Mouse (Mus musculus) midbrain, embryonic 11.5 days (tissue): ENCODE results near the gene Tmcc1. TPM values are rescaled to one million over a fixed set of nuclear protein-coding genes. Genes with fewer than 3 reads are reported as not detected.
"Not testable (repeated sequence)": the region's sequence is repeated elsewhere in the genome, so short reads cannot be mapped to it uniquely, and the experiment has no call there.

Source experiments
- ATAC-seq: fragments of 200-750 bp; cut with Nextera tagmentation; 2 replicates; pipeline ENCODE4 v1.8.0; 2017; ENCODE audit warnings: moderate TSS enrichment, moderate library complexity; ENCODE audit not compliant: low FRiP score
- DNase-seq: peaks from one replicate; pipeline ENCODE4 v3.0.0; 2015; ENCODE audit warnings: low spot score; ENCODE audit errors: missing footprints
- H3K27ac ChIP-seq: fragments of 300-500 bp; sonication (generic); 2 replicates; pipeline ENCODE4 v1.5.1; 2014; ENCODE audit warnings: low read depth, low read length
- H3K27me3 ChIP-seq: fragments of 300-500 bp; sonication (generic); 2 replicates; pipeline ENCODE4 v1.6.1; 2014; ENCODE audit warnings: mild to moderate bottlenecking, low read length, moderate library complexity, mixed read lengths; ENCODE audit not compliant: control insufficient read depth, insufficient read depth
- H3K36me3 ChIP-seq: fragments of 300-500 bp; sonication (generic); 2 replicates; pipeline ENCODE4 v1.6.1; 2014; ENCODE audit warnings: mild to moderate bottlenecking, low read length, moderate library complexity, mixed read lengths; ENCODE audit not compliant: control insufficient read depth, insufficient read depth
- H3K4me1 ChIP-seq: fragments of 300-500 bp; sonication (generic); 2 replicates; pipeline ENCODE4 v1.6.1; 2014; ENCODE audit warnings: low read length; ENCODE audit not compliant: control insufficient read depth, insufficient read depth
- H3K4me2 ChIP-seq: fragments of 300-500 bp; sonication (generic); 2 replicates; pipeline ENCODE4 v1.6.1; 2014; ENCODE audit warnings: mild to moderate bottlenecking, moderate library complexity
- H3K4me3 ChIP-seq: fragments of 300-500 bp; sonication (generic); 2 replicates; pipeline ENCODE4 v1.5.1; 2014; ENCODE audit warnings: low read depth, low read length
- H3K9ac ChIP-seq: fragments of 300-500 bp; sonication (generic); 2 replicates; pipeline ENCODE4 v1.6.1; 2014; ENCODE audit warnings: low read length
- H3K9me3 ChIP-seq: fragments of 300-500 bp; sonication (generic); 2 replicates; pipeline ENCODE4 v1.6.1; 2016; ENCODE audit warnings: low read length; ENCODE audit not compliant: control insufficient read depth
- WGBS: fragments of 180-500 bp; shearing (Covaris S2); extraction: QIAGEN DNeasy Blood & Tissue Kit; methylation state at CpG from one replicate; pipeline ENCODE4 v1.1.7; 2014; 5-methylcytosine and 5-hydroxymethylcytosine counted together
- polyA plus RNA-seq: library from polyadenylated mRNA; unstranded; fragments of >200 nt; fragmentation: Nextera tagmentation; extraction: Ambion mirVana; gene quantifications from 2 replicates; pipeline ENCODE4 v1.2.1, GENCODE M21; 2014

The Tmcc1 gene
- polyA plus RNA-seq, 1 experiment from 2014 or later = 18.9 TPM

- DNase-seq = no peak
- WGBS = 79% methylated on average over 8 of the region's 8 CpGs
- ATAC-seq = no peak
Observed at GRCm38 (mm10) chr6:116133756-116134155, 59.5 kb downstream of the Tmcc1 start.

GRCm38 (mm10) chr6:116131771-116132170 lies 61.5 kb downstream of the Tmcc1 start:
- H3K9me3 ChIP-seq = no peaks in the 10 kb centered on the region
- no peak overlapping the region for H3K27ac ChIP-seq
- no peak for ATAC-seq
- no peaks in the 10 kb centered on the region for H3K4me1 ChIP-seq
- H3K4me2 ChIP-seq = no peak overlapping the region
- no peaks in the 10 kb centered on the region for H3K36me3 ChIP-seq
- no peaks in the 10 kb centered on the region for H3K27me3 ChIP-seq
- no peak overlapping the region for H3K4me3 ChIP-seq
- DNase-seq = no peak
- H3K9ac ChIP-seq = no peak overlapping the region
- 92% methylated on average over 1 of the region's 1 CpGs for WGBS

More at GRCm38 (mm10) chr6:116133756-116134155, 59.5 kb downstream of the Tmcc1 start:
- no peaks in the 10 kb centered on the region for H3K36me3 ChIP-seq
- H3K9ac ChIP-seq = no peak overlapping the region
- H3K27ac ChIP-seq = no peak overlapping the region
- H3K27me3 ChIP-seq = no peaks in the 10 kb centered on the region
- no peaks in the 10 kb centered on the region for H3K4me1 ChIP-seq
- no peaks in the 10 kb centered on the region for H3K9me3 ChIP-seq
- no peak overlapping the region for H3K4me2 ChIP-seq
- H3K4me3 ChIP-seq = no peak overlapping the region

GRCm38 (mm10) chr6:116128710-116129109 lies 64.6 kb downstream of the Tmcc1 start:
- DNase-seq (peak; percentile 87), ATAC-seq (no peak)
- H3K4me1 ChIP-seq = peaks cover 3% of the 10 kb centered on the region; the same call in 1 of the 2 replicates

GRCm38 (mm10) chr6:116127918-116128443 lies 65.3 kb downstream of the Tmcc1 start:
- Histone ChIP-seq H3K27ac (no peak overlapping the region), H3K27me3 (no peaks in the 10 kb centered on the region), H3K36me3 (no peaks in the 10 kb centered on the region), H3K4me2 (no peak overlapping the region), H3K4me3 (no peak overlapping the region), H3K9me3 (no peaks in the 10 kb centered on the region), H3K4me1 (peaks cover 3% of the 10 kb centered on the region; the same call in 1 of the 2 replicates), H3K9ac (no peak overlapping the region)
- DNase-seq (no peak), ATAC-seq (no peak)

More at GRCm38 (mm10) chr6:116128710-116129109, 64.6 kb downstream of the Tmcc1 start:
- no peak overlapping the region for H3K4me2 ChIP-seq
- 0% methylated on average over 1 of the region's 1 CpGs for WGBS
- H3K9ac ChIP-seq = no peak overlapping the region
- no peaks in the 10 kb centered on the region for H3K36me3 ChIP-seq
- H3K4me3 ChIP-seq = no peak overlapping the region
- no peak overlapping the region for H3K27ac ChIP-seq
- H3K9me3 ChIP-seq = no peaks in the 10 kb centered on the region
- no peaks in the 10 kb centered on the region for H3K27me3 ChIP-seq

GRCm38 (mm10) chr6:116126577-116126976 lies 66.7 kb downstream of the Tmcc1 start:
- Histone ChIP-seq H3K27me3 (no peaks in the 10 kb centered on the region), H3K4me3 (no peak overlapping the region), H3K27ac (no peak overlapping the region), H3K9me3 (no peaks in the 10 kb centered on the region), H3K4me1 (peaks cover 3% of the 10 kb centered on the region; the same call in 1 of the 2 replicates), H3K9ac (no peak overlapping the region), H3K36me3 (no peaks in the 10 kb centered on the region), H3K4me2 (no peak overlapping the region)
- DNase-seq = no peak
- no peak for ATAC-seq

GRCm38 (mm10) chr6:116122881-116123280 lies 70.4 kb downstream of the Tmcc1 start:
- DNase-seq (no peak), ATAC-seq (no peak)
- H3K27me3 ChIP-seq = no peaks in the 10 kb centered on the region
- peaks cover 3% of the 10 kb centered on the region; the same call in 1 of the 2 replicates for H3K4me1 ChIP-seq
- no peak overlapping the region for H3K4me3 ChIP-seq
- no peaks in the 10 kb centered on the region for H3K36me3 ChIP-seq
- no peak overlapping the region for H3K4me2 ChIP-seq
- no peaks in the 10 kb centered on the region for H3K9me3 ChIP-seq
- 82% methylated on average over 1 of the region's 1 CpGs for WGBS
- H3K9ac ChIP-seq = no peak overlapping the region
- no peak overlapping the region for H3K27ac ChIP-seq

GRCm38 (mm10) chr6:116119669-116120068 lies 73.6 kb downstream of the Tmcc1 start:
- no peak overlapping the region for H3K9ac ChIP-seq
- no peaks in the 10 kb centered on the region for H3K4me1 ChIP-seq
- no peak overlapping the region for H3K27ac ChIP-seq
- H3K4me3 ChIP-seq = no peak overlapping the region
- H3K36me3 ChIP-seq = no peaks in the 10 kb centered on the region
- ATAC-seq (no peak), DNase-seq (no peak)
- H3K4me2 ChIP-seq = no peak overlapping the region
- no peaks in the 10 kb centered on the region for H3K27me3 ChIP-seq
- no peaks in the 10 kb centered on the region for H3K9me3 ChIP-seq
- 66% methylated on average over 4 of the region's 4 CpGs for WGBS

GRCm38 (mm10) chr6:116116634-116117033 lies 76.7 kb downstream of the Tmcc1 start:
- not testable (repeated sequence) for H3K4me2 ChIP-seq, H3K27ac ChIP-seq, ATAC-seq, H3K9me3 ChIP-seq, H3K36me3 ChIP-seq, H3K27me3 ChIP-seq, H3K4me3 ChIP-seq, H3K4me1 ChIP-seq, H3K9ac ChIP-seq
- DNase-seq = peak; percentile 37
- whole genome bisulfite sequencing = 95% methylated on average over 6 of the region's 6 CpGs

GRCm38 (mm10) chr6:116110588-116110987 lies 82.7 kb downstream of the Tmcc1 start:
- Histone ChIP-seq H3K4me3 (no peak overlapping the region), H3K4me1 (peaks cover 7% of the 10 kb centered on the region; the same call in 1 of the 2 replicates), H3K27ac (no peak overlapping the region), H3K9ac (no peak overlapping the region), H3K4me2 (no peak overlapping the region), H3K9me3 (no peaks in the 10 kb centered on the region), H3K36me3 (no peaks in the 10 kb centered on the region), H3K27me3 (no peaks in the 10 kb centered on the region)
- ATAC-seq = no peak
- 85% methylated on average over 4 of the region's 4 CpGs for WGBS
- no peak for DNase-seq
